Mouse (Mus musculus): Measurements from ENCODE around the gene Frmd4b. TPM values are rescaled to one million over a fixed set of nuclear protein-coding genes. Genes with fewer than 3 reads are reported as not detected.
"Not testable (repeated sequence)": the region's sequence is repeated elsewhere in the genome, so short reads cannot be mapped to it uniquely, and the experiment has no call there.

Gene Frmd4b
- polyA plus RNA-seq, 1 experiment from 2014 or later = 12.9 TPM

DNA sequence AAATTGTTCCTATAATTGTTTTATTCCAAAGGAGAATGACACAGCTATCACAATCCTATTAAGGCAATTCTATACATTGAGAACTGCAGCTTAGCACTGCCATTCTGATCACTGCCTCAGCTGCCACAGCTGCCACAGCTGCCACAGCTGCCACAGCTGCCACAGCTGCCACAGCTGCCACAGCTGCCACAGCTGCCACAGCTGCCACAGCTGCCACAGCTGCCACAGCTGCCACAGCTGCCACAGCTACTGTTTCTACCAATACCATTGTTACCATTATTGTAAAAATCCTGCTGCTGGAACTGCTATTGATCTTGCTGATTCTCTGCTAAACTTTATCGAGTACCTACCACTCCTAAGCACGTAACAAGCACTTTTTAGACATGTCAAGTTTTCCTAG, 357.4 kb downstream of the Frmd4b start:
- H3K27me3 ChIP-seq; ATAC-seq (ENCODE audit: insufficient number of reproducible peaks, insufficient read depth, low FRiP score, low TSS enrichment, low read depth); H3K4me1 ChIP-seq (replicated peaks); H3K36me3 ChIP-seq; H3K9me3 ChIP-seq; H3K4me2 ChIP-seq; H3K9ac ChIP-seq (replicated peaks); H3K4me3 ChIP-seq (replicated peaks); H3K27ac ChIP-seq: not testable (repeated sequence)
- WGBS = 85% methylated on average over 2 of the region's 2 CpGs

DNA sequence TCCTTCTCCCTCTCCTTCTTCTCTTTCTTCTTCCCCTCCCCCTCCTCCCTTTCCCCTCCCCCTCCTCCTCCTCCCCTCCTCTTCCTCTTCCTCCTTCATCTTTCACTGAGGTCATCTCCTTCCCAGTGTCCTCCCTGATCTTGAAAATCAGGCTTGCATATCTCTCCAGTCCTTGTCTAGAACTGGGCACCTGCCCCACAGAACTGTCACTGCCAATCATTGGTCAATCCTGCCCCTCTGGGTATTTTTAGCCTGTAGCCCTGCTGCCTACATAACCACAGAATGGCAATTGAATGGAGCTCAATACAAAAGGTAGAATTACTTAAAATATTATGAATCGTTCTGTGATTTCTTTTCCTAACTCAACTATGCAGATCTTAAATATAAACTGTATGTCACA, 358.9 kb downstream of the Frmd4b start:
- H3K36me3 ChIP-seq = no peaks in the 10 kb centered on the region
- ATAC-seq (ENCODE audit: insufficient number of reproducible peaks, insufficient read depth, low FRiP score, low TSS enrichment, low read depth) = no peak
- no peaks in the 10 kb centered on the region for H3K9me3 ChIP-seq
- WGBS = 90% methylated on average over 1 of the region's 1 CpGs
- no peak overlapping the region for H3K9ac ChIP-seq (replicated peaks)
- H3K4me2 ChIP-seq = no peak overlapping the region
- no peak overlapping the region for H3K27ac ChIP-seq
- no peaks in the 10 kb centered on the region for H3K27me3 ChIP-seq
- H3K4me3 ChIP-seq (replicated peaks) = no peak overlapping the region
- H3K4me1 ChIP-seq (replicated peaks) = no peaks in the 10 kb centered on the region

DNA sequence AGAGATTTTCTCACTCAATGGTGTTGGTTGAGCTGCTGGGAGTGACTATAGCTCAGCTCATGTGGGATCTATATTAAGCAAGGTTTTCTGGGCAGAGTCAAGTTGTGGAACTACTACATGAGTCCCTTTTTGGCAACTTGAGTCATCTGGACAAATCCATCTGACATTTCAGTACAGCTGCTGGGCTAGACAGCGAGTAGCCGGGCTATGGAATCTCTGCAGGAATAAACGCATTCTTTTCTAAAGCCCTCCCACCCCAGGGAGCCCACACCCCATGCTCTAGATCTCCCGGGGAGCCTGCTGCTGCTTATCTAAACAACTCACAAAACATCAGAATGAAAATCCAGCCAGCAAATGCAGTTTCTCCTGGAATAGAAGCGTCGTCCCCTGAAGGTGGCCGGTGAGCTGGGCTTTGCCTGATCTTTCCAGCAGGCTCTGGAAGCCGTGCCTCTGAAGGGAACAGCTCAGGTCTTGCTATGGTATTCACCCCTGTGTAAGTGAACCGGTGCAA, 364.6 kb downstream of the Frmd4b start, which contains the start of gene Lmod3:
Gene Lmod3, minus strand, starts transcription at position 49 of the 511 bp plus-strand sequence.
- 39% methylated on average over 9 of the region's 9 CpGs for WGBS
- ATAC-seq (ENCODE audit: insufficient number of reproducible peaks, insufficient read depth, low FRiP score, low TSS enrichment, low read depth) = no peak; the same call in 1 of the 2 replicates

DNA sequence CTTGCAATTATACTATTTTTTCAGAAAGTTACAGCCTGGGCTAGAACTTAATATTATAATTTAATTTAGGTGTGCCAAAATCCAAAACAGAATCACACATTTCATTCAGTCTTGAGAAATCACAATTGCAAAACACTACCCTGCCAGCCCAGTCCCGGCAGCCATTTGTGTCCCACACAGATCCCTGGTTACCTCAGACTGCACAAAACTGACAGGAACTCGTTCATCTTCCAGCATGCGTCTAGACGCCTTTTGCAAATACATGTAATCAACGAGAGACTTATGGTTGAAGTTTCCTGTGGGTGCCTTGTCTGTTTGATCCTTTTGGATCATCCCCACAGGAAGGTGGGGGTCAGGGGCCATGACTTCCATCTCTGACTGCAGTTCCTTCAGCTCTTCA, 365.3 kb downstream of the Frmd4b start:
- WGBS = 72% methylated on average over 5 of the region's 5 CpGs
- no peak for ATAC-seq (ENCODE audit: insufficient number of reproducible peaks, insufficient read depth, low FRiP score, low TSS enrichment, low read depth)

More for the DNA sequence above, 364.6 kb downstream of the Frmd4b start, which contains the start of gene Lmod3:
- no peak within 1 kb of the TSS for H3K27ac ChIP-seq
- H3K4me1 ChIP-seq (replicated peaks) = no peaks in the 10 kb centered on the region
- no peaks in the 10 kb centered on the region for H3K27me3 ChIP-seq
- no peaks in the 10 kb centered on the region for H3K9me3 ChIP-seq
- H3K36me3 ChIP-seq = no peaks in the 10 kb centered on the region
- no peak within 1 kb of the TSS for H3K4me2 ChIP-seq
- no peak within 1 kb of the TSS for H3K4me3 ChIP-seq (replicated peaks)
- no peak within 1 kb of the TSS for H3K9ac ChIP-seq (replicated peaks)

DNA sequence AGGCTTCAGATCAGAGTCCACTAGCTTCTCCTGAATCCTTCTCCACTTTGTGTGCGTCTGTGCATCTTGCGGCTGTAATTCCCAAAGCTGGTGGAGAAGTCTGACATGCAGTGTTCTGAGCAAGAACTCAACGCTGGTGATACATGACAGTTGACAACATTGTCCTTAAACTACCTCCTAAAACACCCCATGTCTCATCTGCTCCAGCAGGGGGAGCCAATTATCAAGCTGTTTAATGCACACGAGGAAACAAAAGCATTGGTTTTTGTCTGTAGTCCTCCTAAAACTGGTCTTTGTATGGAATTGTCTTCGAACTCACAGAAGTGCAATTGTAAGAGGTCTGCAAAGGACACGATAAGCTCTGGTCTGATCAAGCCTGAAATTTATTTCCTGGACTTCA, 366.4 kb downstream of the Frmd4b start:
- Histone ChIP-seq H3K4me1 (replicated peaks) (no peaks in the 10 kb centered on the region), H3K9me3 (no peaks in the 10 kb centered on the region), H3K4me2 (no peak overlapping the region), H3K4me3 (replicated peaks) (no peak overlapping the region), H3K9ac (replicated peaks) (no peak overlapping the region), H3K27me3 (peaks cover 3% of the 10 kb centered on the region), H3K36me3 (no peaks in the 10 kb centered on the region), H3K27ac (no peak overlapping the region)
- 46% methylated on average over 6 of the region's 6 CpGs for WGBS
- ATAC-seq (ENCODE audit: insufficient number of reproducible peaks, insufficient read depth, low FRiP score, low TSS enrichment, low read depth) = no peak

More for the DNA sequence above, 365.3 kb downstream of the Frmd4b start:
- no peaks in the 10 kb centered on the region; the same call in none of the 2 replicates for H3K27me3 ChIP-seq
- no peaks in the 10 kb centered on the region for H3K9me3 ChIP-seq
- H3K27ac ChIP-seq = no peak overlapping the region
- no peak overlapping the region for H3K4me2 ChIP-seq
- H3K4me1 ChIP-seq (replicated peaks) = no peaks in the 10 kb centered on the region
- no peak overlapping the region for H3K9ac ChIP-seq (replicated peaks)
- no peaks in the 10 kb centered on the region for H3K36me3 ChIP-seq
- H3K4me3 ChIP-seq (replicated peaks) = no peak overlapping the region

DNA sequence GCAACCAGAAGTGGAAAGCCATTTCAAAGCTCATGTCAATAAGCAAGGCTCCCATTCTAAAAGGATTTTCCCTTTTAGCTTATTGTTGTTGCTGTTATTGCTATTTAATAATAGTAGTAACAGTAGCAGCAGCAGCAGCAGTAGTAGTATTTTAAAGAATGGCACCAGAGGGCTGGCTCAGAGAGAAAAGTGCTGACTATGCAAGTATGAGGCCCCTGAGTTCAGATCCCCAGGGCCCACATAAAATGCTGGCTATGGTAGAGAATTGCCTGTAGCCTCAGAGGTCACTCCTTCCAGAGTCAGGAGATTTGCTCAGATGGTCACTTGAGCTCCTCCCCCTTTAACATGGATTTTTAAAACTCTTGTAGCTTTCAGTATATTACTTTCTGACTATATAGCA, 372.1 kb downstream of the Frmd4b start:
- Histone ChIP-seq H3K9me3 (no peaks in the 10 kb centered on the region), H3K4me2 (no peak overlapping the region), H3K4me3 (replicated peaks) (no peak overlapping the region), H3K4me1 (replicated peaks) (no peaks in the 10 kb centered on the region), H3K9ac (replicated peaks) (no peak overlapping the region), H3K27me3 (peaks cover 12% of the 10 kb centered on the region), H3K36me3 (no peaks in the 10 kb centered on the region), H3K27ac (no peak overlapping the region)
- ATAC-seq (ENCODE audit: insufficient number of reproducible peaks, insufficient read depth, low FRiP score, low TSS enrichment, low read depth) = no peak

DNA sequence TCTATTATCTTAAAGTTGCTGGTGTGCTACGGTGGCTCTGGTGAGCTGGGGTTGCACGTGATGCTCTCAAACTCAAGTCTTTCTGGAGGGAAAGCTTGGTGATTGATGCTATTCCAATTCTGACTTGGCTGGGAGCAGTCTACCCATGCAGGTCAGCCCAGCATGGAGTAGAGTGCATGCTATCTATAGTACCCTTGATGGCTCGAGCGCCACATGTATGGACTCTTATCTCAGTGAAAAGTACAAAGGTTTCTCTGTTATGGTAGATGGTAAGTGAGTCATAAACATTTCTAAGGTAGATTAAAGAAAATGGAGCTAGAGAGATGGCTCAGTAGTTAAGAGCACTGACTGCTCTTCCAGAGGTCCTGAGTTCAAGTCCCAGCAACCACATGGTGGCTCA, 374.8 kb downstream of the Frmd4b start:
- H3K36me3 ChIP-seq = no peaks in the 10 kb centered on the region
- 86% methylated on average over 4 of the region's 4 CpGs for WGBS
- no peak overlapping the region for H3K27ac ChIP-seq
- H3K27me3 ChIP-seq = peaks cover 34% of the 10 kb centered on the region
- no peaks in the 10 kb centered on the region for H3K4me1 ChIP-seq (replicated peaks)
- no peaks in the 10 kb centered on the region for H3K9me3 ChIP-seq
- no peak overlapping the region for H3K4me2 ChIP-seq
- no peak overlapping the region for H3K4me3 ChIP-seq (replicated peaks)
- H3K9ac ChIP-seq (replicated peaks) = no peak overlapping the region
- no peak for ATAC-seq (ENCODE audit: insufficient number of reproducible peaks, insufficient read depth, low FRiP score, low TSS enrichment, low read depth)

GRCm38 (mm10) chr6:97240092-97240491, 377.2 kb downstream of the Frmd4b start:
- Histone ChIP-seq H3K27me3 (peaks cover 33% of the 10 kb centered on the region), H3K4me2 (no peak overlapping the region), H3K9me3 (no peaks in the 10 kb centered on the region; the same call in 1 of the 2 replicates), H3K4me3 (replicated peaks) (no peak overlapping the region), H3K36me3 (no peaks in the 10 kb centered on the region), H3K27ac (no peak overlapping the region), H3K4me1 (replicated peaks) (0 out of 2 replicates have a peak, but pooled peaks cover 4% of the 10 kb centered on the region), H3K9ac (replicated peaks) (no peak overlapping the region)
- no peak for ATAC-seq (ENCODE audit: insufficient number of reproducible peaks, insufficient read depth, low FRiP score, low TSS enrichment, low read depth)
- 83% methylated on average over 5 of the region's 5 CpGs for WGBS

DNA sequence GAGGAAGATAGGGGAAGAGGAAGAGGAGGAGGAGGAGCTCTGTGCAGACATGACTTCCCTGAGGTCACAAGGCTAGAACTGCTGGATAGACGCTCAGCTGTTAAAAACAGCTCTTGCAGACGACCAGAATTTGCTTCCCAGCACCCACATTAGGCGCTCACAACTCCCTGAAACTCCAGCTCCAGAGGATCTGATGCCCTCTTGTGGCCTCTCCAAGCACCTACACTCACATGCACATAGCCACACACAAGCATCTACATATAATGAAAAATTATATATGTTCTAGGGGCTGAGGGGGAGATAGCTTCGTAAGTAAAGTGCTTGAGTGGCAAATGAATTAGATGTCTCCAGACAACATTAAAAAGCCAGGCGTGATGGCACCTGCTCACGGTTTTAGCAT, 378.0 kb downstream of the Frmd4b start:
- WGBS = 93% methylated on average over 6 of the region's 6 CpGs
- Histone ChIP-seq H3K9me3 (no peaks in the 10 kb centered on the region; the same call in 1 of the 2 replicates), H3K4me2 (no peak overlapping the region), H3K4me1 (replicated peaks) (0 out of 2 replicates have a peak, but pooled peaks cover 4% of the 10 kb centered on the region), H3K27me3 (peaks cover 34% of the 10 kb centered on the region), H3K27ac (no peak overlapping the region), H3K4me3 (replicated peaks) (no peak overlapping the region), H3K36me3 (no peaks in the 10 kb centered on the region), H3K9ac (replicated peaks) (no peak overlapping the region)
- no peak for ATAC-seq (ENCODE audit: insufficient number of reproducible peaks, insufficient read depth, low FRiP score, low TSS enrichment, low read depth)

Other genes with a start within 250 kb of the Frmd4b start
- 1.3 and 1.5 TPM in 2 replicates for gene Mitf, start 189.5 kb upstream of the Frmd4b start, polyA plus RNA-seq (2016; fragmentation: Nextera tagmentation; extraction: Ambion mirVana)

All from limb, embryonic 12.5 days (tissue).